Mouse (Mus musculus) limb, embryonic 15.5 days (tissue): Measurements from ENCODE around the gene Stk19. TPM values are rescaled to one million over a fixed set of nuclear protein-coding genes. Genes with fewer than 3 reads are reported as not detected.

Experiments used
- ATAC-seq: fragments of 200-750 bp; cut with Nextera tagmentation; 2 replicates; pipeline ENCODE4 v1.8.0; 2017; ENCODE audit warnings: low read depth, moderate TSS enrichment; ENCODE audit not compliant: insufficient number of reproducible peaks, low FRiP score, low TSS enrichment
- H3K27ac ChIP-seq: fragments of 300-500 bp; sonication (generic); 2 replicates; pipeline ENCODE4 v1.5.1; 2015; ENCODE audit warnings: moderate library complexity, mild to moderate bottlenecking, inconsistent platforms
- H3K27me3 ChIP-seq: fragments of 300-500 bp; sonication (generic); 2 replicates; pipeline ENCODE4 v1.6.1; 2015; ENCODE audit warnings: inconsistent platforms
- H3K36me3 ChIP-seq: fragments of 300-500 bp; sonication (generic); 2 replicates; pipeline ENCODE4 v1.6.1; 2015; ENCODE audit warnings: inconsistent platforms
- H3K4me1 ChIP-seq: fragments of 300-500 bp; sonication (generic); 2 replicates; pipeline ENCODE4 v1.6.1; 2015; ENCODE audit warnings: inconsistent platforms
- H3K4me2 ChIP-seq: fragments of 300-500 bp; sonication (generic); 2 replicates; pipeline ENCODE4 v1.6.1; 2015; ENCODE audit warnings: mild to moderate bottlenecking, inconsistent platforms
- H3K4me3 ChIP-seq: fragments of 300-500 bp; sonication (generic); 2 replicates; pipeline ENCODE4 v1.5.1; 2015; ENCODE audit warnings: mild to moderate bottlenecking, inconsistent platforms
- H3K9ac ChIP-seq: fragments of 300-500 bp; sonication (generic); 2 replicates; pipeline ENCODE4 v1.6.1; 2015; ENCODE audit warnings: inconsistent platforms
- H3K9me3 ChIP-seq: fragments of 300-500 bp; sonication (generic); 2 replicates; pipeline ENCODE4 v1.6.1; 2016; ENCODE audit warnings: inconsistent platforms
- WGBS: fragments of 180-500 bp; shearing (Covaris S2); methylation state at CpG from one replicate; pipeline ENCODE4 v1.1.7; 2015; 5-methylcytosine and 5-hydroxymethylcytosine counted together
- polyA plus RNA-seq: library from polyadenylated mRNA; unstranded; fragments of >200 nt; fragmentation: Nextera tagmentation; extraction: Ambion mirVana; gene quantifications from 2 replicates; pipeline ENCODE4 v1.2.1, GENCODE M21; 2015

Stk19 gene
- polyA plus RNA-seq = 26.1 and 29.3 TPM in 2 replicates

DNA sequence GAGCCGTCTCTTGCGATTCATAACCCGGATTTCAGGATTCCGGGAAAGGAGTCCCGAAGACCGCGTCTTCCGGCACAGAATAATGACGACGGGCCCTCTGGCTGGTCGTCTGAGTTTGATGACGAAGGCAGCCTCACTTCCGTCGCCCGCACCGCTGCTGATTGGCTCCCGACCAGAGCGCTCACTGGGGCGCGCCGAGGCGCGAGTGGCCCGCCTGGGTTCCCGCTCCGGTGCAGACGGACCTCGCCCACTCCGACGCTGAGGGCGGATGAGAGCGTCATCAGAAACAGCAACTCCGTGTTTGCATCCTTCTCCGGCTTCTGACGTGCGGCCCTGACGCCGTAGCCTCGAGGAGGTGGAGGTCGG lies at the start of gene Stk19, which contains the start of gene Dxo:
Gene Stk19, minus strand, starts transcription at position 90 of the 366 bp plus-strand sequence.
Gene Dxo, plus strand, starts transcription at position 164 of the 366 bp plus-strand sequence.
- Histone ChIP-seq H3K27me3 (no peaks in the 10 kb centered on the region), H3K4me1 (peaks cover 28% of the 10 kb centered on the region), H3K9ac (peak within 1 kb of the TSS; percentile 70), H3K27ac (peak within 1 kb of the TSS; percentile 83), H3K9me3 (no peaks in the 10 kb centered on the region), H3K4me3 (peak within 1 kb of the TSS; percentile 81), H3K4me2 (peak within 1 kb of the TSS; percentile 97), H3K36me3 (peaks cover 48% of the 10 kb centered on the region)
- 0% methylated on average over 40 of the region's 40 CpGs for WGBS
- peak; percentile 87 for ATAC-seq

- H3K36me3 ChIP-seq = no peaks in the 10 kb centered on the region
- no peak overlapping the region for H3K27ac ChIP-seq
- no peak overlapping the region for H3K4me3 ChIP-seq
- H3K27me3 ChIP-seq = peaks cover 5% of the 10 kb centered on the region
- H3K4me2 ChIP-seq = no peak overlapping the region
- no peak overlapping the region for H3K9ac ChIP-seq
- no peaks in the 10 kb centered on the region for H3K9me3 ChIP-seq
- peaks cover 5% of the 10 kb centered on the region; the same call in 1 of the 2 replicates for H3K4me1 ChIP-seq
- no peak for ATAC-seq
- WGBS = 54% methylated on average over 3 of the region's 3 CpGs
Measured at GRCm38 (mm10) chr17:34885615-34886014, 48.9 kb upstream of the Stk19 start.

GRCm38 (mm10) chr17:34884704-34885103 lies 48.0 kb upstream of the Stk19 start:
- H3K4me3 ChIP-seq = no peak overlapping the region
- H3K27me3 ChIP-seq = peaks cover 5% of the 10 kb centered on the region
- 87% methylated on average over 6 of the region's 6 CpGs for WGBS
- H3K9ac ChIP-seq = no peak overlapping the region
- ATAC-seq = no peak
- H3K4me2 ChIP-seq = no peak overlapping the region
- H3K36me3 ChIP-seq = no peaks in the 10 kb centered on the region
- H3K27ac ChIP-seq = no peak overlapping the region
- H3K4me1 ChIP-seq = peaks cover 5% of the 10 kb centered on the region; the same call in 1 of the 2 replicates
- H3K9me3 ChIP-seq = no peaks in the 10 kb centered on the region

DNA sequence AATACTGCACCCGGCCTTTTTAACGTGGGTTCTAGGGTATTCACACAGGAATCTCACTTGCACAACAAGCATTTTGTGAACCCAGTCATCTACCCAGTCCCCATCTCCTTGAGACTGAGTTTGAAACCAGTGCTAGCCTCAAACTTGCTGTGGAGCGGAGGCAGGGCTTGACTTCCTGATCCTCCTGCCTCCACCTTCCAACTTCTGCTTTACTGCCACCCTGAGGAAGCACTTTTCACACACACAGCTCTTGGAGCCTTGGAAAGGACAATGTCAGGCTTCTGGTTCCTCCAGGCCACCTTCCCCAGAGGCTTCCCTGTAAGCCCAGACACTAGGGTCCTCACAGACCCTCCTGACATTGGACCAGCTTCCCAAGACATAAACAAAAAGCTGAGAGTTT lies 46.6 kb upstream of the Stk19 start:
- H3K4me3 ChIP-seq = no peak overlapping the region
- no peaks in the 10 kb centered on the region for H3K36me3 ChIP-seq
- peaks cover 5% of the 10 kb centered on the region; the same call in 1 of the 2 replicates for H3K4me1 ChIP-seq
- H3K9me3 ChIP-seq = no peaks in the 10 kb centered on the region
- no peak for ATAC-seq
- 61% methylated on average over 3 of the region's 3 CpGs for WGBS
- H3K27ac ChIP-seq = no peak overlapping the region
- peaks cover 5% of the 10 kb centered on the region for H3K27me3 ChIP-seq
- no peak overlapping the region for H3K4me2 ChIP-seq
- H3K9ac ChIP-seq = no peak overlapping the region

GRCm38 (mm10) chr17:34881683-34882310 lies 45.1 kb upstream of the Stk19 start, which contains the start of gene Gm20547:
Gm20547 (minus strand) TSS chr17:34882042.
- H3K27me3 ChIP-seq = peaks cover 5% of the 10 kb centered on the region
- 0 out of 2 replicates have a peak within 1 kb of the TSS, but pooled peaks have one; percentile 12 for H3K4me2 ChIP-seq
- H3K4me3 ChIP-seq = no peak within 1 kb of the TSS
- H3K9ac ChIP-seq = no peak within 1 kb of the TSS
- 10% methylated on average over 15 of the region's 15 CpGs for WGBS
- H3K27ac ChIP-seq = no peak within 1 kb of the TSS
- H3K36me3 ChIP-seq = no peaks in the 10 kb centered on the region
- no peaks in the 10 kb centered on the region for H3K9me3 ChIP-seq
- peaks cover 5% of the 10 kb centered on the region; the same call in 1 of the 2 replicates for H3K4me1 ChIP-seq
- no peak for ATAC-seq

- peaks cover 5% of the 10 kb centered on the region; the same call in 1 of the 2 replicates for H3K4me1 ChIP-seq
- H3K36me3 ChIP-seq = no peaks in the 10 kb centered on the region
- no peak overlapping the region for H3K4me3 ChIP-seq
- peaks cover 5% of the 10 kb centered on the region for H3K27me3 ChIP-seq
- no peak overlapping the region for H3K27ac ChIP-seq
- H3K9ac ChIP-seq = no peak overlapping the region
- no peak for ATAC-seq
- no peaks in the 10 kb centered on the region for H3K9me3 ChIP-seq
- no peak overlapping the region for H3K4me2 ChIP-seq
Measured at GRCm38 (mm10) chr17:34881166-34881565, 44.4 kb upstream of the Stk19 start.

DNA sequence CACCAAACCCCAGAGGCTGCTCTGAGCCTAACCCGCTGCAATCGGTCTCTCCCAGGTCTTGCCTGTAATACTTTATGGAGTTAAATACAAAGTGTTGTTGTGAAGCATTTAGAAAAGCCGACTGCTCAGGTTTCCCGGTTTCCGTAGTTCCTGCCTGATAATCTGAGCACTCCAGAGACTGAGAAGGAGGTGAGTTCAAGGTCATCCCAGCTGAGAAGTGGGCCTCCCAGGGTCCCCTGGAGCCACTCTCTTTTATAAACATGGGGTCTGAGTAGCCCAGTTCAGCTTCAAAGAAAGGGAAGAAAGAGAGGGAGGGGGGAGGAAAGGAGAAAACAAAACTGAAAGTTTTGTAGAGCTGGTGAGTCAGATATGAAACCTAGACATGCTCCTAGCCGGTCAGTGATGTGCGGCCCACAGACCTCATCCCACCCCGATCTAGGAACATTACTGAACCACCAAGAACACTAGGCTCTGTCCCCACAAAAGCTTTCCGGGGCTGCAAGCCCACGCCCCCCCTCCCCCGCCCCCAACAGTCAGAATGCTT lies 42.7 kb upstream of the Stk19 start, which contains the start of gene Zbtb12:
Gene Zbtb12, plus strand, starts transcription at position 148 of the 544 bp plus-strand sequence.
- no peaks in the 10 kb centered on the region for H3K36me3 ChIP-seq
- H3K27ac ChIP-seq = no peak within 1 kb of the TSS
- H3K4me2 ChIP-seq = no peak within 1 kb of the TSS
- H3K4me3 ChIP-seq = no peak within 1 kb of the TSS
- H3K27me3 ChIP-seq = peaks cover 5% of the 10 kb centered on the region
- H3K4me1 ChIP-seq = peaks cover 5% of the 10 kb centered on the region; the same call in 1 of the 2 replicates
- WGBS = 41% methylated on average over 11 of the region's 11 CpGs
- ATAC-seq = no peak
- H3K9ac ChIP-seq = no peak within 1 kb of the TSS
- no peaks in the 10 kb centered on the region for H3K9me3 ChIP-seq

DNA sequence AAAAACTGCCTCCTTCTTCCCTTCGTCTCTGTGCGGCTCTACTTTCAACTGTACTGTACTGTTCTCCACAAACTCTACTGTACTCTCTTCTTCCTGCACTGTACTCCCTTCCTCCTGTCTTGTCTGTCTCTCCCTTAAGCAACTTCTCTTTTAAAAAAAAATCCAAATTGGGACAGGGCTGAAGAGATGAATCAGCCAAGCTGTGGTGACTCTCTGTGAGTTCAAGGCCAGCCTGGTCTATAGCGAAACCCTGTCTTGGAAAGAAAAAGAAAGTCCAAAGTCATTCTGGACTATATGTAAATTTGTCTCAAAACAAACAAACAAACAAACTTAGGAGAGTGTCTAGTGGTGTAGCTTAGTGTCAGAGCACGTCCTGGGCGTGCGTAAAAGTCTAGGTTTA lies 37.6 kb upstream of the Stk19 start:
- H3K4me1 ChIP-seq = no peaks in the 10 kb centered on the region
- H3K9ac ChIP-seq = no peak overlapping the region
- H3K9me3 ChIP-seq = no peaks in the 10 kb centered on the region
- H3K4me3 ChIP-seq = no peak overlapping the region
- H3K36me3 ChIP-seq = no peaks in the 10 kb centered on the region
- no peak overlapping the region for H3K4me2 ChIP-seq
- WGBS = 93% methylated on average over 6 of the region's 6 CpGs
- H3K27ac ChIP-seq = no peak overlapping the region
- no peaks in the 10 kb centered on the region for H3K27me3 ChIP-seq
- no peak for ATAC-seq

DNA sequence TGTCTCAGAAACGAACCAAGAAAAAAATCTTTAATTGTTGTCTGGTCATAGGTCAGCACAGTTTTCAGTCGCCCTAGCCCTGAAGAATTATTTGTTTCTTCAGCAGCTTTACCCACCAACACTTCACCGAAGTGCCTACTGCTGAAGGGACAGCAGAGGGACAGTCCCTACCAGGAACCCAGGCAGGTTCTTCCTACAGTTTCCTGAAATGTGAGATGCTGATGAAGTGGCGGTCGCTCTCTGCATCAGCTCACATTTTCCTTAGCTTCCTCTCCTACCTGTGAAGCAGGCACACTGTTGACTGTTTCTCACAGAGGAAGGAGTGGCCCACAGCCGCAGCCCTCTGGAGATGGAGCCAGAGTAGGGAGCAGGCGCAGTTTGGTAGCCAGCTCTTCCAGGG lies 29.2 kb upstream of the Stk19 start:
- H3K27me3 ChIP-seq = 0 out of 2 replicates have a peak, but pooled peaks cover 3% of the 10 kb centered on the region
- no peak overlapping the region for H3K4me3 ChIP-seq
- WGBS = 59% methylated on average over 7 of the region's 7 CpGs
- no peak overlapping the region for H3K9ac ChIP-seq
- H3K4me1 ChIP-seq = no peaks in the 10 kb centered on the region
- H3K27ac ChIP-seq = no peak overlapping the region
- H3K4me2 ChIP-seq = no peak overlapping the region
- no peaks in the 10 kb centered on the region for H3K36me3 ChIP-seq
- H3K9me3 ChIP-seq = no peaks in the 10 kb centered on the region
- no peak for ATAC-seq

DNA sequence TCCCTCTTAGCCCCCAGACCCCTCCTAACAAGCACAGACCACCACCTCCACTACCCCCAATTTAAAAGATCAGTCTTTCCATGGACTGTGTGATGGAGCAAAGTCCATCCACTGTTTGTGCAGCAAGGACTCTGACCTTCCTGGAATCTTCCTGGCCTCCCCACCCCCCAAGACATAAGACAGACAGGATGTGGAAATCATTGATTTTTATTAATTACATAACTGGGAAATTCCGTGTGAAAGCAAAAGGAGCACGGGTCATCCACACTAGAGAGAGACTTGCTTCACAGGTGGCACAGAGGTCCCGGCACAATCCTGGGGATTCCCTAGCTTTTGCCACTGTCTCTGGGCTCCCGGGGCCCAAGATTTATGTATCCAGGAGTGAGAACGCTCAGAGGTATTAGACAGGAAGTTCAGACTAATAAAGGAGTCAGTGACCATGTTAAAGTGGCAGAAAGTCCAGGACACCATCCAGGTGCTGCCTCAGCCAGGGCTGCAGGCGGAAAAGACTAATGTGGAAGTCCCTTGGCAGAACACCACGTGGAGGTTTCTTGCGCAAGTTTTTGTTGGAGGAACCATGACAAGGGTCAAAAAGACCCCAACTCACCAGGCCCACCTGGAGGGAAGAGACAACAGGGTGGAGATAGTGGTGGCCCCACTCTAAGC lies 25.8 kb upstream of the Stk19 start, which contains the start of gene Cfb:
Gene Cfb, minus strand, starts transcription at position 103 of the 666 bp plus-strand sequence.
- Histone ChIP-seq H3K9ac (no peak within 1 kb of the TSS), H3K27ac (no peak within 1 kb of the TSS), H3K4me1 (no peaks in the 10 kb centered on the region), H3K27me3 (peaks cover 3% of the 10 kb centered on the region; the same call in 1 of the 2 replicates), H3K36me3 (0 out of 2 replicates have a peak, but pooled peaks cover 2% of the 10 kb centered on the region), H3K4me2 (no peak within 1 kb of the TSS), H3K4me3 (no peak within 1 kb of the TSS), H3K9me3 (no peaks in the 10 kb centered on the region)
- 45% methylated on average over 8 of the region's 8 CpGs for WGBS
- no peak for ATAC-seq

DNA sequence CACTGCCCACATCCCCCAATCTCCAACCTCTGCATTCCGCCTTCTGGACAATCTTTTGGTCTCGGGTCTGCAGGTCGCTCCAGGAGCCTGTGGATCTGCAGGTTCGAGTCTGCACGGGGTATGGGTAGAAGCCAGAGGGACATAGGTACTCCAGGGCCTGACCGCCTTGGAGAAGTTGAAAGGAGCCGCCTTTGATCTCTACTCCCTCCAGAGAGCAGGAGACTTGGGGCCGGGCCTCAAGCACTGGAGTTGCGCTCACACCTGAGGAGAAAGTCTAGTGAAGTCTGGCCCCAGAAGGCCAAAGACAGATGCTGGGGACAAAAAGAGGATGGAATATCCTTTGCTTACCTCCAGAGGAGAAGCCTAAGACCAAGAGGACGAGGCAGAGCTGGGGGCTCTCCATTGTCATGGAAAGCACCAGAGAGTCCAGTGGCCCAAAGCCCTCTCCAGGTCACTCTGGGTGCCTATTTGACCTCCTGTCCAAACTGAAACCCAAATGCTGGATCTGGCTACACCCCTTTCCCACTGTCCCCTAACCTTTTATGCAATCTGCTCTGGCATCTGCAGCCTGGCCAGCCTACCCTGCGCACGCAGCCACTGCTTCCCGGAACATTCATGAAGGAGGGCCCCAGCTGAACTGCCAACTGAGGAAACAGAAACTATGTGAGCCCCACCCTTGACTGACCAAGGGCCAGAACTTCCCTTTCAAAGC lies 25.1 kb upstream of the Stk19 start:
- H3K9ac ChIP-seq = no peak overlapping the region
- peaks cover 8% of the 10 kb centered on the region for H3K36me3 ChIP-seq
- H3K4me2 ChIP-seq = no peak overlapping the region
- no peak overlapping the region for H3K27ac ChIP-seq
- no peak overlapping the region for H3K4me3 ChIP-seq
- 64% methylated on average over 13 of the region's 13 CpGs for WGBS
- no peaks in the 10 kb centered on the region for H3K9me3 ChIP-seq
- no peaks in the 10 kb centered on the region for H3K4me1 ChIP-seq
- no peak for ATAC-seq
- H3K27me3 ChIP-seq = peaks cover 3% of the 10 kb centered on the region; the same call in 1 of the 2 replicates
